Mouse (Mus musculus): ENCODE measurements around the gene Actl10.

Gene Actl10

DNA sequence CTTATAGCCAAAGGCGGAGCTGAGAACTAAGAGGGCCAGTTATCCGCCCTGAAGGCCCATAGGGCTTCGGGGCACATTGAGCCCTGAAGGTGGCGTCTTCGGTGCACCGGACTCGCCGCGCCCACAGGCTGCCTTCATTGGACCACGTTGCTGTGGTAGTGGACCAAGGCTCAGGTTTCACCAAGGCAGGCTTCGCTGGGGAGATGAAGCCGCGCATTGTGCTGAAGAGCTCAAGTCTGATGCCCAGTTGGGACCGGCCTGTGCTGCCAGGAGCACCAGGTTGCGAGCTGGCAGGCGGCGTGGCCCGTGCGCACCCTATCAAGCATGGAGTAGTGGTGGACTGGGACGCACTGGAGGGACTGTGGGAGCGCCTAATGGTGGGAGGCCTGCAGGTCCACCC lies 351 bp downstream of the Actl10 start:
- DNase-seq (ENCODE audit: low spot score) = no peak

- peak; percentile 77 for DNase-seq (ENCODE audit: low spot score)
Measured at GRCm38 (mm10) chr2:154552424-154552907, 890 bp downstream of the Actl10 start.

GRCm38 (mm10) chr2:154555235-154555634 lies 3.7 kb downstream of the Actl10 start:
- DNase-seq (ENCODE audit: low spot score) = no peak

DNA sequence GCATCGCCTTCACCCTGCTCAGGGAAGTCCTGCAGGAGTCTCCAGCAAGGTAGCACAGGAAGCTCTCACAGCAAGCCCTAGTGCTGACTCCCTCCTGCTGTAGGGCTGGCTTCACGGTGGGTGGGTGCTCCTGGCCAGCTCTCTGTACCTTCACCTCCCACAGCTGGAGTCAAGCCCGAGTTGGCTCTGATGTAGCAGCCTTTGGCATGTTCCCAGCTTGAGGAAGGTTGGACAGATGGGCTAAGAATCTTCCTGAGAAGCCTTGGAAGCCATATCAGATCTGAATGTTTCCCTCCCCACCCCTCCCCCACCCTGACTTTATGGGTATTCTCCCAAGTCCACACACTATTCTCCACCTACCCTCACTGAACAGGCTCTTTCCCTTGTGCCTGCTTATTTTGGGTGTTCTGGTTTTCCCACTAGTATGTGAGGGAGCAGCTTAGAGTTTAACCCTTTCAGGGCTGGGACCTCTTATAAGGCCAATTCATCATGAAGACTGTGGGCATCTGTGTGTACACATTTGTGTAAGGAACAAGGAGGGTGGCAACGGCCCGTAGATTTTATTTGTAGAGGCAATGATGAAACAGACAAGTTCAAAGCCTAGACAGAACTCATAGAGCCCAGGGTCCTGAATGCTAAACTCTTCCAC lies 5.7 kb downstream of the Actl10 start:
- no peak for DNase-seq (ENCODE audit: low spot score)

DNA sequence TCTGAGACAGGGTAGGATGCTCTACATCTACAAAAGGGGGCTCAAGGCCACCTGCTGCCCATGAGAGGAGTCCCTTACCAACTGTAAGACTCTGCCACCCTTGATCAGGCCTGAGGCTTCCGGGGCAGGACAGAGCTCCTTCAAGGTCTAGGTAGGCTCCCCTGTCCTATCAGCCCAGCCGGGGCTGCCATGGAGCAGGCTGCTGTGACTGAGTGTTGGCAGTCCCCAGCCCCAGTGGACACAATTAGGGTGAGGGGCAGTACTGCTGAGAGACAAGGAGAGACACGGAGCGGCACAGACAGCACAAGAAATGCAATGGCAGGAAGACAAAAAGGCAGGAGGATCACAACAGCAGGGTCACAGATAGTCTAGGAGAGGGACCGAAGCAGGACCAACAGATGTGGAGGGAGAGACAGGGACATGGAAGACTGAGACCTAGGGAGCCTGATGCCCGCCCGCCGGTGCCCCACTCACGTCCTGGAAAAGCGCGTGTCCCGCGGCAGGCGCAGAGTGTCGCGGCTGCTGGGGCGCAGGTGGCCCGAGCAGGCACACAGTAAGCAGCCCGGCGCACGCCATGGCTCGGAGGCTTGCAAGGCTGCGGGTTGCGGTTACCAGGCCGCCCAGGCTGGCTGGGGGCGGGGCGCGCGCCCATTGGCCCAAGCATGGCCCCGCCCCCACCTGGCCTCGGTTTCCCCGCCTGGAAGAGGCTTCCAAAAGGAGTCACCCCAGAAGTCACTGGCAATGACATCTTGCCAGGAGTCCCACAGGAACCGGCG lies 6.9 kb downstream of the Actl10 start, which contains the start of gene Necab3:
Necab3 (minus strand) TSS at position 627 of the 776 bp plus-strand sequence.
- no peak for DNase-seq (ENCODE audit: low spot score)

GRCm38 (mm10) chr2:154563612-154564170 lies 12.1 kb downstream of the Actl10 start:
- no peak for DNase-seq (ENCODE audit: low spot score)

DNA sequence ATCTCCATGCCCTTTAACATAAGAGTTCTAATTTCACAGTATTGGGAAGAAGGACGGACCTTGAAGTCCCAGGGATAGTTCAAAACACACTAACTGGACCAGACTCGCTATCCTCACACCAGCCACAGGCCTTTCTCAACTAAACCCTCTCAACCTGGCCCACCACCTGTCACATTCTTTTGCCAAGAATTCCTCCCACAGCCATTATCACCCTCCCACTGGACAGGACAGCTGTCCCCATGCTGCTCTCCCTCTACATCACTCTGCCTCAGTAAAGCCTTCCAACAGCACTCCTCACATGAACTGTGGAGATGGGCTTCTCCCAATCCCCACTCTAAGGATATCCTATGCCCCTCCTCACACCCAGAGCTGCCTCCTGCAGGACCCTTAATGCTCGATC lies 14.0 kb downstream of the Actl10 start:
- no peak for DNase-seq (ENCODE audit: low spot score)

- no peak for DNase-seq (ENCODE audit: low spot score)
Measured at GRCm38 (mm10) chr2:154566641-154567040, 15.1 kb downstream of the Actl10 start.

GRCm38 (mm10) chr2:154567766-154568165 lies 16.2 kb downstream of the Actl10 start:
- peak; percentile 60 for DNase-seq (ENCODE audit: low spot score)

GRCm38 (mm10) chr2:154568329-154569070 lies 16.9 kb downstream of the Actl10 start:
- no peak for DNase-seq (ENCODE audit: low spot score)

DNA sequence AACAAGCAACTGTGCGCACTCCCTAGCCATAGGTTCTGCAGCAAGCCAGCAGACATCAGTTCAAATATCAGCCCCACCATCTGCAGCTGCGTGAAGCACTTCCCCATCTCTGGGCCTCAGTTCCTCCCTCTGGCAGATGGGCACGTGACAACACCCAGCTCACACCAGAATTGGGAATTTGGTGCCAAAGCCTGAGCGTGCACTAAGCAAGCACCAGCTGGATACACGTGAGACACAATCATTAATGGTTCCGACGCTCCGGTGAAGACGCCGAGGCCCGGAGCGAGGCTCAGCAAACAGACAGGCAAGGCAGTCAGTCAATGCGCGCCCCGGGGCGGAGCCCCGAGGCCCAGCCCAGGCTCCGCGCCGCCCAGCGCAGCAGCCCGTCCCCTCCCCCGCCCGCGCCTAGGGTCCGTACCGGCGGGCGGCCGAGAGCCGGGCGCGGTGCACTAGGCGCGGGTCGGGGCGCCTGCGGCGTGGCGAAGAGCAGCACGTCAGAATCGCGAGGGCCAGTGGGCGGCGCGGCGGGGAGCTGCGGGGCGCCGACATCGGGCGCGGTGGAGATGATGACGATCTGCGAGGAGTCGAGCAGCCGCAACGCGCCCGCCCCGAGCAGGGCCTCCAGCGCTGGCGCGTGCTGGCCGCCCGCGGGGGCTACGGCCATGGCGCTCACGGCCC lies 17.6 kb downstream of the Actl10 start:
- DNase-seq (ENCODE audit: low spot score) = no peak

GRCm38 (mm10) chr2:154569836-154570286 lies 18.3 kb downstream of the Actl10 start, which contains the start of gene E2f1:
Gene E2f1, minus strand, starts transcription at chr2:154569892.
- DNase-seq (ENCODE audit: low spot score) = peak; percentile 94

GRCm38 (mm10) chr2:154570666-154571065 lies 19.1 kb downstream of the Actl10 start:
- DNase-seq (ENCODE audit: low spot score) = no peak

GRCm38 (mm10) chr2:154571266-154571665 lies 19.7 kb downstream of the Actl10 start:
- DNase-seq (ENCODE audit: low spot score) = no peak

GRCm38 (mm10) chr2:154571976-154572375 lies 20.4 kb downstream of the Actl10 start:
- DNase-seq (ENCODE audit: low spot score) = no peak

- no peak for DNase-seq (ENCODE audit: low spot score)
Measured at GRCm38 (mm10) chr2:154572996-154573395, 21.4 kb downstream of the Actl10 start.

- no peak for DNase-seq (ENCODE audit: low spot score)
Measured at GRCm38 (mm10) chr2:154574271-154574670, 22.7 kb downstream of the Actl10 start.

DNA sequence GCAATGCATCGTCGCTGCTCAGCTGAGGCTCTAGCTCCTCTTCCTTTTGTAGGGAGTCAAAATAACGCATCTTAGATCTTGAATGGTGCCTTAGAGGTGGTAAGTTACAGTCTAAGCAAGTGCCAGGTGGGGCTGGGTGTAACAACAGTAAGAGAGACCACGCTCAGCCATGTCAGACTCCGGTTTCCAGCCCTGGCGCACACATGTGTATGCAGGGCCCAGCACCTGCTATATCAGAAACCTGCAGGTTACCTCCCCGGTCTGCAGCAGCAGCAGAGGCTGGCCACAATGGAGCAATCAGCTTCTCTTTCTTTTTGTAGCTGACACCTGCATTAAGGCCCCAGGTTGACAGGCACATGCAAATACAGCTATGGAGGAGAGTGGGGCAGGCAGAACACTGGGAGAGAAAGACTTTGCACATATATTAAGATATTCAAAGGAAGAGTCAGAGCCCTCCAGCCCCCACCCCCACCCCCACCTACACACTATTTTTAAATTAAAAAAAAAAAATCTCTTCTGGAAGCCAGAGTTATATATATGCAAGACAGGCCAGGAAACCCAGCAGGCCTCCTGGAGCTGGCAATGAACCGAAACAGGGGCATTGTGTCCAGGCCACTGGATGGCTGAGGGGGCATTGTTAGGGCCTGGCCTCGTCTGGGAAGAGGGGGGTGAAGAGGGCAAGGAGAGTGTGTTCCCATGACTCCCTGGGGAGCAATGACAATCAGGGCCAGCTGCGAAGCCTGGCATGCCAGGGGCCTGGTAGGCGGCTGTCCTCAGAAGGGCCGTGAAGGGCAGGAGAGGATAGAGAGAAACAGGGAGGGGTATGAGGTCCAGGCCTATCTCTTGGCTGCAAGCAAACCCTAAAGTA lies 25.5 kb downstream of the Actl10 start:
- DNase-seq (ENCODE audit: low spot score) = no peak

DNA sequence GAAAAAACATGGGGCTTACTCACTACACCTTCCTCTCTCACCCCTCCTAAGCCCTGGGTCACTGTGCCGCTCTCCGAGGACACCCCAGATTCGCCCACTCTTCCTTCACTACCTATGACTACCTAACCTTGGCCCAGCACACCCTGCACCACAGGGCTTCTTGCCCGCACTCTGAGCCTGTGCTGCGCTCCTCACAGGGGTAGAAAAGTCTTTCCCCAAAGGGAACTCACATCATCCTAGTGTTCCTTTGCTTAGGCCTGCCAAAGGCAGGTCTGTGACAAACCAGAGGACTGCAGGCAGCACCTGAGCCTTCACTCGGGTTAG lies 26.1 kb downstream of the Actl10 start:
- DNase-seq (ENCODE audit: low spot score) = no peak

- DNase-seq (ENCODE audit: low spot score) = no peak
Measured at GRCm38 (mm10) chr2:154580586-154580985, 29.0 kb downstream of the Actl10 start.

GRCm38 (mm10) chr2:154581421-154581820 lies 29.8 kb downstream of the Actl10 start:
- no peak for DNase-seq (ENCODE audit: low spot score)
